Mouse (Mus musculus) embryo, embryonic 9.5 days (tissue): Measurements from ENCODE around the gene Mrps18b.
A peak's percentile ranks its signal among the peaks of the same experiment; 100 is the strongest.

Experiments
- DNase-seq: peaks from one replicate; pipeline ENCODE4 v3.0.0-alpha.2; 2017; ENCODE audit errors: extremely low spot score

Mrps18b gene

GRCm38 (mm10) chr17:35874721-35875120, 41.5 kb downstream of the Mrps18b start:
- no peak for DNase-seq

GRCm38 (mm10) chr17:35873774-35874519, 42.2 kb downstream of the Mrps18b start:
- peak; percentile 87 for DNase-seq

GRCm38 (mm10) chr17:35870884-35871696, 45.1 kb downstream of the Mrps18b start:
- no peak for DNase-seq

GRCm38 (mm10) chr17:35870151-35870883, 45.9 kb downstream of the Mrps18b start:
- no peak for DNase-seq

- DNase-seq, result peak; percentile 83
Observed at GRCm38 (mm10) chr17:35869346-35870067, 46.7 kb downstream of the Mrps18b start.

GRCm38 (mm10) chr17:35868961-35869345, 47.2 kb downstream of the Mrps18b start:
- no peak for DNase-seq

- no peak for DNase-seq
Observed at GRCm38 (mm10) chr17:35868165-35868820, 47.9 kb downstream of the Mrps18b start.

GRCm38 (mm10) chr17:35866911-35867890, 49.0 kb downstream of the Mrps18b start:
- DNase-seq, result no peak

- no peak for DNase-seq
Observed at GRCm38 (mm10) chr17:35866281-35866831, 49.8 kb downstream of the Mrps18b start.

GRCm38 (mm10) chr17:35865481-35866280, 50.5 kb downstream of the Mrps18b start, which contains the start of gene Ppp1r18:
Gene Ppp1r18, plus strand, starts transcription at chr17:35865593.
- peak; percentile 91 for DNase-seq

- DNase-seq, result no peak
Observed at GRCm38 (mm10) chr17:35864832-35865353, 51.3 kb downstream of the Mrps18b start.

- peak; percentile 94 for DNase-seq
Observed at GRCm38 (mm10) chr17:35861198-35861857, 54.9 kb downstream of the Mrps18b start, which contains the start of gene Nrm. Gene Nrm, plus strand, starts transcription at chr17:35861318.

- no peak for DNase-seq
Observed at GRCm38 (mm10) chr17:35860831-35861197, 55.4 kb downstream of the Mrps18b start.
